ENCODE assay signal across 8 mouse cellular contexts in genomic region chr9:56634406-56635120, GRCm38 (mm10).
DNase-seq lines count a peak whose midpoint lies in the region; ATAC-seq and TF ChIP-seq lines count a peak whose summit lies in the region.

No protein-coding gene starts in this region.

- peaks cover 63% of the 10 kb centered on the region for H3K27me3 ChIP-seq in heart, embryonic 14.5 days (ENCODE audit: control insufficient read depth, insufficient read depth, low read length)
- peaks cover 78% of the 10 kb centered on the region for H3K27me3 ChIP-seq in liver, embryonic 15.5 days

- H3K4me1 ChIP-seq in ES-E14 (ENCODE audit: control insufficient read depth in 2 of 2, insufficient read depth in 2 of 2, low read length in 2 of 2, poor library complexity in 1 of 2): peaks cover 0 to 8% of the 10 kb centered on the region in 2 experiments; a peak in 1 of 4 replicates
- peaks cover 16 to 34% of the 10 kb centered on the region in 2 experiments for H3K4me1 ChIP-seq in heart, embryonic 14.5 days (ENCODE audit: control insufficient read depth in 2 of 2, insufficient read depth in 2 of 2, low read length in 2 of 2)
- H3K4me1 ChIP-seq in liver, embryonic 15.5 days (replicated peaks): peaks cover 4% of the 10 kb centered on the region; the same call in 1 of the 2 replicates

- H3K9me3 ChIP-seq in ES-E14 (ENCODE audit: control insufficient read depth, insufficient read depth, low read depth, low read length): no peaks in the 10 kb centered on the region
- no peaks in the 10 kb centered on the region for H3K9me3 ChIP-seq in heart, embryonic 14.5 days (ENCODE audit: control insufficient read depth, low read length)
- no peaks in the 10 kb centered on the region for H3K9me3 ChIP-seq in liver, embryonic 15.5 days (replicated peaks)

- H3K4me2 ChIP-seq in heart, embryonic 14.5 days (ENCODE audit: low read length): peak overlapping the region; percentile 96
- peak overlapping the region; percentile 67 for H3K4me2 ChIP-seq in liver, embryonic 15.5 days

- H3K36me3 ChIP-seq in ES-E14 (ENCODE audit: control insufficient read depth, insufficient read depth, low read length, poor library complexity, severe bottlenecking): no peaks in the 10 kb centered on the region
- no peaks in the 10 kb centered on the region for H3K36me3 ChIP-seq in heart, embryonic 14.5 days (ENCODE audit: control insufficient read depth, insufficient read depth, low read length)
- no peaks in the 10 kb centered on the region for H3K36me3 ChIP-seq in liver, embryonic 15.5 days (replicated peaks)

- 5% methylated on average over 18 of the region's 25 CpGs for WGBS in heart, embryonic 14.5 days
- WGBS in liver, embryonic 15.5 days (ENCODE audit: insufficient replicate concordance): under 1% methylated on average over 23 of the region's 25 CpGs

- ATAC-seq in heart, embryonic 14.5 days (ENCODE audit: insufficient number of reproducible peaks, insufficient read depth, low FRiP score, low read depth): no peak
- ATAC-seq in liver, embryonic 15.5 days (ENCODE audit: insufficient read depth): no peak

- DNase-seq in embryo, embryonic 10.5 days (ENCODE audit: low spot score): peak; percentile 33
- no peak for DNase-seq in embryo, embryonic 11 days
- no peak for DNase-seq in ES-E14 (ENCODE audit: low read depth, low spot score)
- no peak for DNase-seq in B cell, adult 2 months
- DNase-seq in gastrocnemius, adult 8-10 months (ENCODE audit: low spot score in 2 of 2): no peak
- DNase-seq in ovary, postnatal 14 days (ENCODE audit: low spot score): no peak

- H3K27ac ChIP-seq in ES-E14 (ENCODE audit: insufficient read depth, low read depth, low read length, poor library complexity, severe bottlenecking): no peak overlapping the region
- H3K27ac ChIP-seq in heart, embryonic 14.5 days (replicated peaks in 1 of 2; ENCODE audit: control insufficient read depth in 1 of 2, insufficient read depth in 1 of 2, low read depth in 2 of 2, low read length in 2 of 2): no peak overlapping the region
- H3K27ac ChIP-seq in liver, embryonic 15.5 days (replicated peaks): no peak overlapping the region

- H3K9ac ChIP-seq in ES-E14 (ENCODE audit: insufficient read depth, low read depth, low read length, poor library complexity, severe bottlenecking): peak overlapping the region; percentile 73; the same call in 1 of the 2 replicates
- peak overlapping the region; percentile 73 for H3K9ac ChIP-seq in heart, embryonic 14.5 days (ENCODE audit: low read length)
- H3K9ac ChIP-seq in liver, embryonic 15.5 days: no peak overlapping the region

- in situ Hi-C loops in ES-E14 (cut with MboI; ENCODE audit: low sequenced_read_pairs in 2 of 2, unreplicated experiment in 2 of 2): no loop called here

- H3K4me3 ChIP-seq in ES-E14 (ENCODE audit: insufficient read depth in 1 of 2, low read depth in 1 of 2, low read length in 2 of 2, poor library complexity in 1 of 2, severe bottlenecking in 1 of 2): peak overlapping the region; percentile 61 to 85
- peak overlapping the region; percentile 63 to 67 for H3K4me3 ChIP-seq in heart, embryonic 14.5 days (ENCODE audit: control insufficient read depth in 1 of 2, insufficient read depth in 1 of 2, low read depth in 1 of 2, low read length in 2 of 2)
- peak overlapping the region; percentile 45 for H3K4me3 ChIP-seq in liver, embryonic 15.5 days (replicated peaks)

TF ChIP-seq in ES-E14, 5 proteins besides CTCF, POLR2A, EP300 and RAD21:
- TF ChIP-seq MAFK (IDR thresholded peaks at IDR 0.05; ENCODE audit: insufficient read depth, low read depth, low read length) (no peak), HCFC1 (IDR thresholded peaks at IDR 0.05; ENCODE audit: borderline replicate concordance, insufficient read depth, low read length) (no peak), ZC3H11A (IDR thresholded peaks at IDR 0.05; ENCODE audit: borderline replicate concordance, low read depth, low read length) (no peak), ZNF384 (IDR thresholded peaks at IDR 0.05; ENCODE audit: low read depth, low read length) (no peak), CHD2 (IDR thresholded peaks at IDR 0.05; ENCODE audit: low read depth, low read length) (no peak)
